Mouse (Mus musculus): Measurements from ENCODE around the gene Gal3st1.
"Not testable (repeated sequence)": the region's sequence is repeated elsewhere in the genome, so short reads cannot be mapped to it uniquely, and the experiment has no call there.

DNA sequence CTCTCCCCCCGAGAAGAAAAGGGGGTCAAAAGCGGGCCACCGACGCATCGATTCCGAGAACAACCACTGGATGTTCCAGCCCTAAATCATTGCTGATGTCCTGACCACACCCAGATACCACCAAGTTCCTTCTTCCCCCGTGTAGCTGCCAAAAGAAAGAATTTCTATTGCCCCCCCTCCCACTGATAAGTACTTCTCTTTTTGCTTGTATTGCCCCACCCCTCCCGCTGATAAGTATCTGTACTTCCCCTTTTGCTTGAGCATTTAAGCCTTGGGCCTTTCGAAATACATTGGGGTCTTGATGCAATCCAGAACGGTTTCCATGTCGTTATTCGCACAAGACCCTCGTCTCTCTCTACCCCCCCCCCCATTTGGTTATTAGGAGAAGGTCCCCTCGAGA lies 32.4 kb downstream of the Gal3st1 start:
- not testable (repeated sequence) for TF ChIP-seq CTCF (IDR thresholded peaks at IDR 0.05; ENCODE audit: low read depth, low read length); POLR2A (IDR thresholded peaks at IDR 0.05; ENCODE audit: extremely low read depth, insufficient read depth, low read length)
